Mouse (Mus musculus) embryonic facial prominence, embryonic 14.5 days (tissue): Measurements from ENCODE around the gene Spock3. TPM values are rescaled to one million over a fixed set of nuclear protein-coding genes. Genes with fewer than 3 reads are reported as not detected.
"Not testable (repeated sequence)": the region's sequence is repeated elsewhere in the genome, so short reads cannot be mapped to it uniquely, and the experiment has no call there.

Experiments used
- ATAC-seq: fragments of 200-750 bp; cut with Nextera tagmentation; 2 replicates; pipeline ENCODE4 v1.8.0; 2017; ENCODE audit warnings: low read depth, moderate number of reproducible peaks, moderate TSS enrichment
- DNase-seq: peaks from one replicate; pipeline ENCODE4 v3.0.0-alpha.2; 2015; ENCODE audit warnings: low spot score
- H3K27ac ChIP-seq: fragments of 300-500 bp; sonication (generic); replicated peaks from 2 replicates; pipeline ENCODE4 v1.5.1; 2014; ENCODE audit warnings: low read depth, mild to moderate bottlenecking, low read length, moderate library complexity
- H3K27me3 ChIP-seq: fragments of 300-500 bp; sonication (generic); replicated peaks from 2 replicates; pipeline ENCODE4 v1.6.1; 2014; ENCODE audit warnings: low read length; ENCODE audit not compliant: control insufficient read depth, insufficient read depth
- H3K36me3 ChIP-seq: fragments of 300-500 bp; sonication (generic); 2 replicates; pipeline ENCODE4 v1.6.1; 2014; ENCODE audit warnings: low read length, mixed read lengths; ENCODE audit not compliant: control insufficient read depth, insufficient read depth
- H3K4me1 ChIP-seq: fragments of 300-500 bp; sonication (generic); 2 replicates; pipeline ENCODE4 v1.6.1; 2014; ENCODE audit warnings: antibody characterized with exemption, low read length; ENCODE audit not compliant: control insufficient read depth, insufficient read depth
- H3K4me2 ChIP-seq: fragments of 300-500 bp; sonication (generic); 2 replicates; pipeline ENCODE4 v1.6.1; 2014; ENCODE audit warnings: low read depth, mild to moderate bottlenecking, low read length, moderate library complexity, mixed read lengths
- H3K4me3 ChIP-seq: fragments of 300-500 bp; sonication (generic); 2 replicates; pipeline ENCODE4 v1.5.1; 2014; ENCODE audit warnings: low read depth, mild to moderate bottlenecking, low read length
- H3K9ac ChIP-seq: fragments of 300-500 bp; sonication (generic); 2 replicates; pipeline ENCODE4 v1.6.1; 2014; ENCODE audit warnings: low read depth, mild to moderate bottlenecking, low read length, moderate library complexity, mixed read lengths
- H3K9me3 ChIP-seq: fragments of 300-500 bp; sonication (generic); 2 replicates; pipeline ENCODE4 v1.6.1; 2016; ENCODE audit warnings: low read length; ENCODE audit not compliant: control insufficient read depth
- WGBS: fragments of 180-500 bp; shearing (Covaris S2); extraction: QIAGEN DNeasy Blood & Tissue Kit; methylation state at CpG from one replicate; pipeline ENCODE4 v1.1.7; 2014; 5-methylcytosine and 5-hydroxymethylcytosine counted together
- polyA plus RNA-seq: library from polyadenylated mRNA; unstranded; fragments of >200 nt; fragmentation: Nextera tagmentation; extraction: Ambion mirVana; gene quantifications from 2 replicates; pipeline ENCODE4 v1.2.1, GENCODE M21; 2014

Gene Spock3
- polyA plus RNA-seq, 1 experiment from 2014 or later = 18.5 TPM

DNA sequence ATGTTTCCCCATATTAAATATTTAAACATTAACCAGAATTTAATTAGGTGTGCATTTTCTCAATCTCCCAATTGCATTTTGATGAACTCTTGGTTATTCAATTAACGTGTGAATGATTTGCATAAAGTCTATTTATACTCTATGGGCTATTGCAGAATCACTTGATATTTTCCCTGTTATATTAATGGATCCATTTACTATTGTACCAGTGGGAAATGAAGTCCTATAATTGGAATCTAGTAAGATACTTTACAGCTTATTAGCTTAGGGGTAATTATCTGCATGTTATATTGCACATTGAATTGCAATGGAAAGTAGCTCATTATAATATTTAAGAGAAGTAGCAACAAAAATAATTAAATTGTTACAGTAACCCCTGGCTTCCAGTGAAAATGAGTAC, 162.1 kb downstream of the Spock3 start:
- no peaks in the 10 kb centered on the region for H3K27me3 ChIP-seq

DNA sequence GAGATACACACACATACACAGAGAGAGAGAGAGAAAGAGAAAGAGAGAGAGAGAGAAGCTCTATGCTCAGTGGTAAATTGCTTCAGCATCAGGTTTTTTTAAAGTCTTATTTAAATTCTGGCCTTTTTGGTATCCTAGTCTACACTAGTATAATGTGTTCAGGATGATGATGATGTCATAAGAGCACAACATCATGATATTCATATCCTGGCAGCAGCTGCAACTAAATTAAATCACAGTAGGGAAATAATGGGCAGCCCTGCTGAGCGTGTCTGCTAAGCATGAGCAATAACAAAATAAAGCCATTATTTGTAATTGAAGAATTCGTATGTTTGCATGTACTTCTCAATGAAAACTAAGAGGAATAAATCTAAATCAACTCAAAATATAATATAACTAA, 169.7 kb downstream of the Spock3 start:
- WGBS = 68% methylated on average over 2 of the region's 2 CpGs
- no peak overlapping the region for H3K4me3 ChIP-seq

More for the DNA sequence above, 162.1 kb downstream of the Spock3 start:
- DNase-seq = no peak
- H3K4me2 ChIP-seq = no peak overlapping the region
- no peak for ATAC-seq
- H3K9ac ChIP-seq = no peak overlapping the region
- H3K4me1 ChIP-seq = no peaks in the 10 kb centered on the region
- 69% methylated on average over 1 of the region's 1 CpGs for WGBS
- H3K27ac ChIP-seq = no peak overlapping the region
- no peak overlapping the region for H3K4me3 ChIP-seq
- H3K36me3 ChIP-seq = no peaks in the 10 kb centered on the region
- no peaks in the 10 kb centered on the region for H3K9me3 ChIP-seq

DNA sequence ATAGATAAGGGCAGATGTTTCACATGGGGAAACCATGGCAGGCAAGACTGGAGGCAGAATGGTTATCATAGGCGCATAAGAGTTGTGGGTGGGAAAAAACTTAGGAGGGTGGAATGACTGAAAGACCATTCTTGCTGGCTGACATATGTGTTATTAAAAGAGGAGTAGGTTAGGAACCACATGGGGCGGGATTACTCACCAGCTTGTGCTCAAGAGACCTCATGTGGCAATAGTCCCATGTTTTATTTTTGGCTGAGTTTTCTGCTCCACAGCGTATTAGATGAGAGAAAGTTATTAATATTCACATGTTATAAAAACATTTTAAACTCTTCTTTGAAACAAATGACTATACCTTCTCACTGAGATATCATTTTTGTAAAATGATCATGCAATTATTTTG, 184.6 kb downstream of the Spock3 start:
- WGBS = 88% methylated on average over 3 of the region's 3 CpGs
- Histone ChIP-seq H3K4me3 (no peak overlapping the region), H3K27ac (no peak overlapping the region), H3K4me2 (no peak overlapping the region), H3K9me3 (no peaks in the 10 kb centered on the region), H3K9ac (no peak overlapping the region), H3K27me3 (no peaks in the 10 kb centered on the region), H3K36me3 (no peaks in the 10 kb centered on the region), H3K4me1 (no peaks in the 10 kb centered on the region)
- DNase-seq (no peak), ATAC-seq (no peak)

More for the DNA sequence above, 169.7 kb downstream of the Spock3 start:
- Histone ChIP-seq H3K4me2 (no peak overlapping the region), H3K36me3 (no peaks in the 10 kb centered on the region), H3K27me3 (no peaks in the 10 kb centered on the region), H3K4me1 (no peaks in the 10 kb centered on the region), H3K9ac (no peak overlapping the region), H3K9me3 (no peaks in the 10 kb centered on the region), H3K27ac (no peak overlapping the region)
- no peak for DNase-seq
- no peak for ATAC-seq

DNA sequence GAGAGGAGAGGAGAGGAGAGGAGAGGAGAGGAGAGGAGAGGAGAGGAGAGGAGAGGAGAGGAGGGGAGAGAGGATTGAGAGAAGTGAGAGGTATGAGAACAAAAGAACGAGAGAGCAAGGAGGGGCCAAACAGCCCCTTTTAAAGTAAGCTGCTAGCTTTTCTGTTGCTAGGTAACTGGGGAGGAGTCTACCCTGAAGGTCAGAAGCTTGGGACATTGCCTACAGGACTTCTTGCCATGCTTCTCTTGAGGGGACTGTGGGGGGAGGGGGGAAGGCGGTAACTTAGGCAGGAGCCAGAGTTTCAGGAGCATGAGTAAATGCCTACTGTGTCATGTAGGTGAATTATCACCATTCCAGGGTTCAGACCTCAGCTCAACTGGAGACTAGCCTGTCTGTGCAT, 213.1 kb downstream of the Spock3 start:
- not testable (repeated sequence) for H3K4me3 ChIP-seq, H3K9ac ChIP-seq, H3K4me1 ChIP-seq, H3K36me3 ChIP-seq, DNase-seq, ATAC-seq, H3K9me3 ChIP-seq, H3K4me2 ChIP-seq, H3K27me3 ChIP-seq, H3K27ac ChIP-seq
- 80% methylated on average over 2 of the region's 2 CpGs for WGBS

DNA sequence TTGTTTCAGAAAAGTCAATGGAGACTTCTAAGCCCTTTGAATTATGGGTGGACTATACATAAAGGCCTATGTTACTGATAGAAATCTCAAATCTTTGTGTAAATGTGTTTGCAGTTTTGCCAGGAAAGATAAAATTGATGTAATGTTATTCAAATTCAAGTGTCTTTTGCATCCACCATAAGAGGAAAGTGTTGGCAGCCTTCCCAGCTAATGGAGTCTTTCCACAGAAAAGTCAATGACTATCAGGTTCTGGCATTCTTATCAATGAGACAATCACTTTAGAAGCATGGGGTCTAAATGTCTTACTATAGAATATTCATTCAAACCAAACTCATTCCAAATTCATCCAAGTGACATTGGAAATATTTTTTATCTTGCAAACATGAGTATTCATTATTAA, 214.5 kb downstream of the Spock3 start:
- no peaks in the 10 kb centered on the region for H3K9me3 ChIP-seq
- H3K27me3 ChIP-seq = no peaks in the 10 kb centered on the region
- no peak overlapping the region for H3K4me2 ChIP-seq
- ATAC-seq = no peak
- no peak overlapping the region for H3K9ac ChIP-seq
- H3K4me3 ChIP-seq = no peak overlapping the region
- peak; percentile 81 for DNase-seq
- H3K36me3 ChIP-seq = no peaks in the 10 kb centered on the region
- no peaks in the 10 kb centered on the region for H3K4me1 ChIP-seq
- no peak overlapping the region for H3K27ac ChIP-seq

DNA sequence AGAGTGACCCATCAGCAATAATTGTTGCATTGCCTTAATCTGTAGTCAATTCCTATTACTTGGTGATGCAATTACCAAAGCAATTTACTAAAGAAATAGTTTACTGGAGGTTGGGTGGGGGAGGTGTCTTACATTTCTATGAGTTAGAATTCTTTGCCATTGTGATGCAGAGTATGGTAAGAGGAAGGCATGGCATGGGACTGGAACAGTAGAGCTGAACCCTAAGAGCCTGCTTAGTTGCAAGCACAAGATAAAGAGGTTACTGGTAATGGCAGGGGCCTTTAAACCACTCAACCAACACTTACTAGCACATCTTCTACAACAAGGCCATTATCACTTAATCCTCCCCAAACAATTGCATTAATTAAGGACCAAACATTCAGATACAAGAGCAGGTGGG, 219.1 kb downstream of the Spock3 start:
- Histone ChIP-seq H3K4me2 (no peak overlapping the region), H3K36me3 (no peaks in the 10 kb centered on the region), H3K9ac (no peak overlapping the region), H3K9me3 (no peaks in the 10 kb centered on the region), H3K4me1 (no peaks in the 10 kb centered on the region), H3K27ac (no peak overlapping the region), H3K4me3 (no peak overlapping the region), H3K27me3 (no peaks in the 10 kb centered on the region)
- ATAC-seq = no peak
- no peak for DNase-seq

DNA sequence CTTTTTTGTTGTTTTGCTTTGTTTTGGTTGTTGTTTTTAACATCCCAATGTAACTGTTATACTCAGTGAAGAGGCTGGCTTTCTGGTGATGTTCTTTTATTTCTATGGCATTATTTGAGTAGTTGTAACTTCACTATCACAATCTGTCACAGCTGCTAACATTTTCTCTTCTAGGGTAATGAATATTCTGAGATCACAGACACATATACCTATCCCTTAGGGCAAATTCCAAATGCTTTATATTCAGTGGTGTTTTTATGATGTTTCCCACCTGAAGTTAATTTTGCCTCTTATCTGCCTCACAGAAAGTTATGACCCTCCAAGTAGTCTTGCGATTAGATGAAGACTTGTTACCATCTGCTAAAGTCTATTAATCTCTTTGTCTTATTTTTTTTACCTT, 230.5 kb downstream of the Spock3 start:
- Histone ChIP-seq H3K9ac (no peak overlapping the region), H3K36me3 (no peaks in the 10 kb centered on the region), H3K9me3 (no peaks in the 10 kb centered on the region), H3K4me2 (no peak overlapping the region), H3K27me3 (no peaks in the 10 kb centered on the region), H3K4me1 (no peaks in the 10 kb centered on the region), H3K4me3 (no peak overlapping the region), H3K27ac (no peak overlapping the region)
- ATAC-seq (no peak), DNase-seq (no peak)
- WGBS = 71% methylated on average over 1 of the region's 1 CpGs

DNA sequence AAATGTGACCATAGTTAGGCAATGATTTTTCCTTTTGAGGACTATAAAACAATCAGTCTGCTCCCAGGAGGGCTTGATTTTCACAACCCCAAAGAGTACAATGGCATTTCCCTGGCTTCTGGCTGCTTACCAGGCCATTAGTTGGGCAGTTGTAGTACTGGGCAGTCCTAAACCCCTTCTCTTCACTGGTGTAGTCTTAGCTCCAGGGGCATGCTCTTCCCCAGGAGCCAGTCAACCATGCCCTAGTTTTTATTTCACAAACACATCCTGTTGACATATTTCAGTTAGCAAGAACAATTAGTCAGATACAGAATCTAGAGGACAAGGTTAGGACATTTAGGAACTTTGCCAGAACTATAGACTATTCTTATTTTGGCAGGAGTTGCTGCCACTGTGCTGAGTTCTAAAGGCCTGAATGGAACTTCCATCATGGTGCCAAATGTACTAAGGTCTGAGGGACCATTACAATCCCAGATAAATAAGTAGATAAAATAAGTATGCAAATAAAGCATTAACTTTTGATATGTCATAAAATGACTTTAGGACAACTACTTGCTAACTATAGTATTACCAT, 308.1 kb downstream of the Spock3 start:
- no peaks in the 10 kb centered on the region for H3K9me3 ChIP-seq
- no peak for ATAC-seq
- no peak overlapping the region for H3K27ac ChIP-seq
- H3K9ac ChIP-seq = no peak overlapping the region
- H3K4me3 ChIP-seq = no peak overlapping the region
- H3K36me3 ChIP-seq = no peaks in the 10 kb centered on the region
- H3K4me2 ChIP-seq = no peak overlapping the region
- H3K27me3 ChIP-seq = no peaks in the 10 kb centered on the region
- no peaks in the 10 kb centered on the region; the same call in 1 of the 2 replicates for H3K4me1 ChIP-seq
- DNase-seq = no peak

DNA sequence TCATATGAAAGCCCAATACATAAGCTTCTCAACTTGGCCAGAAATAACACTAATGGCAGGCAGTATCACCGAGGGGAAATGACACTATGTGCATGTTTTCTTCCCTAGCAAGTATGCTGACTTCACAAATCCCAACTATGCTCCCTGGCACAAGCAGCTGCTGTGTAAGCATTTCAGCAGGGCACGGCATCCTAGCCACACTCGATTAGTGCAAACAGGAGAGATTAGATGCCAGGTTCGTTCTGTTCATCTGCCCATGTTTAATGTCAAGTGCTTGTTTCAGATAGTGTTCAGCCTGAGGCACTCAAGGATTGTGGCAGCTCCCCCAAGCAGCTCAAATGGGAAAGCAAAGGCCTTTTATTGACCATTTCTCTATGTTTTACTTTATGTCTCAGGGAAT, 311.7 kb downstream of the Spock3 start:
- Histone ChIP-seq H3K36me3 (no peaks in the 10 kb centered on the region), H3K4me3 (no peak overlapping the region), H3K9me3 (no peaks in the 10 kb centered on the region), H3K27ac (no peak overlapping the region), H3K4me1 (no peaks in the 10 kb centered on the region; the same call in 1 of the 2 replicates), H3K4me2 (no peak overlapping the region), H3K9ac (no peak overlapping the region), H3K27me3 (no peaks in the 10 kb centered on the region)
- ATAC-seq (no peak), DNase-seq (no peak)
- 53% methylated on average over 4 of the region's 4 CpGs for WGBS
